Mouse (Mus musculus) heart, postnatal 0 days (tissue): ENCODE measurements around the gene Ptcra. TPM values are rescaled to one million over a fixed set of nuclear protein-coding genes. Genes with fewer than 3 reads are reported as not detected.
A peak's percentile ranks its signal among the peaks of the same experiment; 100 is the strongest.

Experiments
- ATAC-seq: fragments of 200-750 bp; cut with Nextera tagmentation; 2 replicates; pipeline ENCODE4 v1.8.0; 2017; ENCODE audit warnings: low read depth, moderate number of reproducible peaks, moderate library complexity; ENCODE audit not compliant: insufficient read depth
- DNase-seq: peaks from one replicate; pipeline ENCODE4 v3.0.0-alpha.2; 2016; ENCODE audit warnings: low spot score
- H3K27ac ChIP-seq: fragments of 300-500 bp; sonication (generic); 2 replicates; pipeline ENCODE4 v1.5.1; 2014; ENCODE audit warnings: low read depth, mild to moderate bottlenecking
- H3K27me3 ChIP-seq: fragments of 300-500 bp; sonication (generic); 2 replicates; pipeline ENCODE4 v1.6.1; 2014; ENCODE audit warnings: low read length, mixed read lengths; ENCODE audit not compliant: control insufficient read depth, insufficient read depth
- H3K36me3 ChIP-seq: fragments of 300-500 bp; sonication (generic); replicated peaks from 2 replicates; pipeline ENCODE4 v1.6.1; 2014; ENCODE audit warnings: low read length, mixed read lengths; ENCODE audit not compliant: control insufficient read depth, insufficient read depth
- H3K4me1 ChIP-seq: fragments of 300-500 bp; sonication (generic); 2 replicates; pipeline ENCODE4 v1.6.1; 2014; ENCODE audit warnings: antibody characterized with exemption; ENCODE audit not compliant: control insufficient read depth, insufficient read depth
- H3K4me2 ChIP-seq: fragments of 300-500 bp; sonication (generic); 2 replicates; pipeline ENCODE4 v1.6.1; 2014; ENCODE audit warnings: low read depth, mild to moderate bottlenecking, low read length, moderate library complexity
- H3K4me3 ChIP-seq: fragments of 300-500 bp; sonication (generic); 2 replicates; pipeline ENCODE4 v1.5.1; 2014; ENCODE audit warnings: low read depth, low read length
- H3K9ac ChIP-seq: fragments of 300-500 bp; sonication (generic); replicated peaks from 2 replicates; pipeline ENCODE4 v1.6.1; 2014; ENCODE audit warnings: low read depth, low read length, mixed read lengths
- H3K9me3 ChIP-seq: fragments of 300-500 bp; sonication (generic); replicated peaks from 2 replicates; pipeline ENCODE4 v1.6.1; 2016; ENCODE audit warnings: low read length; ENCODE audit not compliant: control insufficient read depth
- CTCF ChIP-seq: IDR thresholded peaks from 2 replicates; pipeline ENCODE4 v1.5.1; 2016; ENCODE audit warnings: antibody characterized with exemption, control low read depth, low read depth
- EP300 ChIP-seq: IDR thresholded peaks from 2 replicates; pipeline ENCODE4 v1.6.1; 2016; ENCODE audit warnings: antibody characterized with exemption, low read depth
- WGBS: fragments of 180-500 bp; shearing (Covaris S2); extraction: QIAGEN DNeasy Blood & Tissue Kit; methylation state at CpG from one replicate; pipeline ENCODE4 v1.1.7; 2014; 5-methylcytosine and 5-hydroxymethylcytosine counted together
- polyA plus RNA-seq: library from polyadenylated mRNA; unstranded; fragments of >200 nt; fragmentation: Nextera tagmentation; extraction: Ambion mirVana; gene quantifications from 2 replicates; pipeline ENCODE4 v1.2.1, GENCODE M21; 2015
- total RNA-seq: library from RNA; depleted of rRNA; stranded (reverse); fragments of >200 nt; gene quantifications from 2 replicates; pipeline ENCODE4 v1.2.3, GENCODE M21; 2014; ENCODE audit warnings: low replicate concordance

Gene Ptcra
- total and polyA plus RNA-seq, 2 experiments from 2014 or later, result not detected

DNA sequence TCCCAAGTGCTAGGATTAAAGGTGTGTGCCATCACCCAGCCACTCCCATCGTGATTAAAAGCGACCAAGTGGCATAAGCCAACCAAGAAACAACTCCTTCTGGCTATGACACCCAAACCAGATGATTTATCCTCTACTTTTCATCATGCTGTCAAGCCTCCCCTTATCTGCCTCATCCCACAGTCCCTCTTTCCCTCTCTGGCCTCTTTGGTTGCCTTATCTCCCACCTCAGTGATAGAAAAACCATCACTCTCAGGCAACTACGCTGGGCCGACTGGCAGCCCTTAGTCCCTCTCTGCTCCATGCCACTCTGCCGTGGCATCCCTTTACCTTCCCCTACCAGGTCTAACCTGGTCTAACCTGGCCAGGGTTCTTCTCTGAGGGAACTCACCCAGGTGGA lies 23.4 kb upstream of the Ptcra start:
- Histone ChIP-seq H3K9ac (no peak overlapping the region), H3K4me2 (no peak overlapping the region), H3K36me3 (no peaks in the 10 kb centered on the region), H3K9me3 (no peaks in the 10 kb centered on the region), H3K27ac (no peak overlapping the region), H3K4me1 (no peaks in the 10 kb centered on the region), H3K4me3 (no peak overlapping the region), H3K27me3 (no peaks in the 10 kb centered on the region)
- TF ChIP-seq EP300, result no peak
- TF ChIP-seq CTCF, result no peak
- WGBS, result 77% methylated on average over 5 of the region's 5 CpGs
- no peak for DNase-seq
- no peak for ATAC-seq

DNA sequence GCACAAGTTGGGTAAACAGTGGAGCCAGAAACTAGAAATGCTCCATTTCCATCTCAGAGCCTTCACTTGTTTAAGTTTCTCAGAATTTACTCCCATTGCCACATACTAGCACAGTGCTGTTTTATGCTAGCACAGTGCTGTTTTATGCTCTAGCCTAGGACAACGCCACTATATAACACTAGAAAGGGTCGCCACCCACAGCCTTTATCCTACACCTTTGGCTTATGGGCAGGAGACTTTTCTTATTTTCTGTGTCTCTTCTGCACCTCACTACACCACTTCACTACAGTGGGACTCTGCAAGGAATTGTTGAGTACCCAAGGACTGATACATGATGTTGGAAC lies 19.7 kb upstream of the Ptcra start:
- Histone ChIP-seq H3K27ac (no peak overlapping the region), H3K36me3 (peaks cover 26% of the 10 kb centered on the region), H3K4me1 (0 out of 2 replicates have a peak, but pooled peaks cover 9% of the 10 kb centered on the region), H3K27me3 (no peaks in the 10 kb centered on the region), H3K9ac (no peak overlapping the region), H3K4me3 (peak overlapping the region; percentile 70), H3K9me3 (no peaks in the 10 kb centered on the region), H3K4me2 (peak overlapping the region; percentile 81)
- 76% methylated on average over 2 of the region's 2 CpGs for WGBS
- DNase-seq (no peak), ATAC-seq (no peak)
- TF ChIP-seq CTCF (no peak), EP300 (no peak)

DNA sequence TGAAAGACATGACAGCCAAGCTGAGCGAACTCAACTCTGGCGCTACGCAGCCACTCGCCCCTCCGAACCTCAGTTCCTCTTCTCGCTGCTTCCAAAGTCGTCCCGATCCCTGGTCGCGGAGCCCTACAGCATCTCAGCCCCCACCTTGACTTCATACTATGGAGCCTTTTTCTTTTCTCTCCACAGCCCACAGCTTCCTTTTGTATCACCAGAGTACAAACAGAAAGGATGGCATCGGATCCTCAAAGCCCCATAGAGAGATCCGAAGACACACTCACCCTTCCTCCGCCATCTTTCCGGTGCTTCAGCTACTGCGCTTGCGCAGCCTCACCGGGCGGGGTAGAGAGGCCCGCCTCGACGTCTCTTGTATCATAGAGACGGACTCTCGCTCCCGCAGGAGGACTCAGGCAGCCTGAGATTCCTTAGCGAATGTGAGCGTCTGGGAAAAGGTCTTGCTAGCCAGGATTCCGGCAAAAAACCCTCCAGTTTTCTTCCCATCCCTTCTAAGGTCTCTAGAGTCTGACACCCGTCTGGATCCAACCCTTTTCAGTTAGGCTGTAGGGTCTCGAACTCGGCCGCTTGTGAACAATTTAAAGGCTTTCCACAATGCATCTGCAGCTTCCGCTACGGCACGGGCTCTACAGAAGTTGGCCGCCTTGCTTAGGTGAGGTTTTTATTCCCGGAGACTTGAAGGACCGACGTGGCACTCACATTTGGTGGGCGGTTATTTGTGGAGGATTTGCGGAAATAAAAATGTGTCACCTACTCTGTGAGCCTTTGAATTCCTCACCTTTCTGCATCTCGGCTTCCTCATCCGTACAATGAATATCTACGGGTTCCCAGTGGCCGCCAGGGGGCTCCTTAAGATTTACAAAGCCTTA lies 19.1 kb upstream of the Ptcra start, which contains the start of gene Rpl7l1:
Gene Rpl7l1 (minus strand): TSS at position 332 of the 881 bp plus-strand sequence.
- H3K4me3 ChIP-seq, result peak within 1 kb of the TSS; percentile 70
- TF ChIP-seq EP300, result no peak
- TF ChIP-seq CTCF, result peak; percentile 53
- no peaks in the 10 kb centered on the region for H3K27me3 ChIP-seq
- H3K4me1 ChIP-seq, result 0 out of 2 replicates have a peak, but pooled peaks cover 9% of the 10 kb centered on the region
- ATAC-seq (peak; percentile 97), DNase-seq (peak; percentile 93)
- H3K4me2 ChIP-seq, result peak within 1 kb of the TSS; percentile 81
- no peaks in the 10 kb centered on the region for H3K9me3 ChIP-seq
- H3K27ac ChIP-seq, result peak within 1 kb of the TSS; percentile 78
- H3K36me3 ChIP-seq, result peaks cover 33% of the 10 kb centered on the region
- H3K9ac ChIP-seq, result peak within 1 kb of the TSS; percentile 79
- under 1% methylated on average over 44 of the region's 44 CpGs for WGBS

DNA sequence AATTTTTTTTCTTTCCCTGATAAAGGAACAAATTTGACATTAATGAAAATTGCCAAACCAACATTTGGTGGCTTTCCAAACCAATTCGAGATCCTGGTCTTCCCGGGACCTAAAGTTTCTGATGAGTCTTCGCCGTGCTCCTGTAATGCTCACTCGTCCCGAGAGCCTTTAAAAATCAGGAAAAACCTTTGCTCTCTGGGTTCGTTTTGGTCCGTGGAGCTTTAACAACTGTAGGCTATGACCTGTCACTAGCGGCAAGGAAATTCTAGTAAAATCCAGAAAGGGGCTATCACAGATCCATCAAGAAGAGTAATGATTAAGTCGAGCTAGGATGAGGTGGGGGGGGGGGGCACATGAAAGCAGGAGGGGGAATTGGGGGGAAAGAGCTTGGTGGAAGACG lies 18.4 kb upstream of the Ptcra start:
- DNase-seq, result no peak
- Histone ChIP-seq H3K27me3 (no peaks in the 10 kb centered on the region), H3K4me3 (peak overlapping the region; percentile 70), H3K9me3 (no peaks in the 10 kb centered on the region), H3K27ac (peak overlapping the region; percentile 78), H3K4me2 (peak overlapping the region; percentile 81), H3K9ac (peak overlapping the region; percentile 79), H3K4me1 (0 out of 2 replicates have a peak, but pooled peaks cover 9% of the 10 kb centered on the region), H3K36me3 (peaks cover 40% of the 10 kb centered on the region)
- TF ChIP-seq EP300, result no peak
- TF ChIP-seq CTCF, result no peak
- WGBS, result 3% methylated on average over 11 of the region's 11 CpGs
- ATAC-seq, result peak; percentile 21; the same call in 1 of the 2 replicates

DNA sequence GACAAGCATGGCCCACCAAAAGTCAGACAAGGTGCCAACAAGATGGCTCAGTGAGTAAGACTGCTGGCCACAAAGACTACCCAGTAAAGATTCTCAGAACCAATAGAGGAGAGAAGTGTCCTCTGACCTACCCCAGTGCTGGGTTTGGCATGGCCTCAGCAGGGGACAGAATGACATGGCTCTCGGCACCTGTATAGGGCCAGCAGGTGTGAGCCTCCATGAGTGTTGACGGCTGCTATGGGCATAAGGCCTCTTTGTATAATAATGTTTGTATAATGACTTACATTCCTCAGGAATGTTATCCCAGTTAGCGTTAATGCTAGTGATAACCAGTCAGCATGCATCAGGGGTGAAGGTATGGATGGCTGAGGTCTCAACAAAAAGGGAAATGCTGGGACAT lies 12.6 kb upstream of the Ptcra start:
- H3K9me3 ChIP-seq, result no peaks in the 10 kb centered on the region
- H3K4me2 ChIP-seq, result no peak overlapping the region
- H3K9ac ChIP-seq, result no peak overlapping the region
- peaks cover 65% of the 10 kb centered on the region for H3K36me3 ChIP-seq
- H3K4me1 ChIP-seq, result 0 out of 2 replicates have a peak, but pooled peaks cover under 1% of the 10 kb centered on the region
- no peak overlapping the region for H3K4me3 ChIP-seq
- H3K27ac ChIP-seq, result no peak overlapping the region
- ATAC-seq, result no peak
- no peaks in the 10 kb centered on the region for H3K27me3 ChIP-seq
- no peak for TF ChIP-seq EP300
- TF ChIP-seq CTCF, result no peak
- WGBS, result 68% methylated on average over 3 of the region's 3 CpGs
- no peak for DNase-seq
